Mouse (Mus musculus) stomach, postnatal 0 days (tissue): ENCODE measurements around the gene Slc35g2.

ENCODE experiments used
- CTCF ChIP-seq: IDR thresholded peaks from 2 replicates; pipeline ENCODE4 v1.5.1; 2016; ENCODE audit warnings: antibody characterized with exemption, low read depth, mild to moderate bottlenecking, moderate library complexity
- EP300 ChIP-seq: optimal IDR thresholded peaks from 2 replicates; pipeline ENCODE3; 2016; ENCODE audit warnings: antibody characterized with exemption

GRCm38 (mm10) chr9:100532847-100533505 lies 37.9 kb downstream of the Slc35g2 start:
- TF ChIP-seq CTCF, result no peak
- no peak for TF ChIP-seq EP300
